Mouse (Mus musculus): ENCODE data around the gene Slc25a4. TPM values are rescaled to one million over a fixed set of nuclear protein-coding genes. Genes with fewer than 3 reads are reported as not detected.

Gene Slc25a4
- polyA plus RNA-seq (2012; rRNA removed): 333 and 417 TPM in 2 replicates

GRCm38 (mm10) chr8:46210404-46211315, at the start of gene Slc25a4:
Gene Slc25a4 (minus strand): TSS chr8:46211284.

Other genes starting within 250 kb of the Slc25a4 start
- gene 1700029J07Rik, start 236.0 kb downstream of the Slc25a4 start, polyA plus RNA-seq (2012; rRNA removed): 0.56 and 0.83 TPM in 2 replicates
- 6.5 and 10.1 TPM in 2 replicates for gene Ufsp2, start 235.8 kb downstream of the Slc25a4 start, polyA plus RNA-seq (2012; rRNA removed)
- 0.12 TPM in 1 of 2 replicates, not detected in the other for gene Lrp2bp, start 212.0 kb downstream of the Slc25a4 start, polyA plus RNA-seq (2012; rRNA removed)
- gene Ankrd37, start 205.6 kb downstream of the Slc25a4 start, polyA plus RNA-seq (2012; rRNA removed): 2.2 and 2.8 TPM in 2 replicates
- 3.2 and 4.7 TPM in 2 replicates for gene Cfap97, start 59.5 kb downstream of the Slc25a4 start, polyA plus RNA-seq (2012; rRNA removed)
- 2.9 and 3.7 TPM in 2 replicates for gene Snx25, start 59.1 kb downstream of the Slc25a4 start, polyA plus RNA-seq (2012; rRNA removed)
- not detected in 2 replicates for gene Helt, start 83.4 kb upstream of the Slc25a4 start, polyA plus RNA-seq (2012; rRNA removed)

Data from ovary, adult 2 months (tissue).